In the genomic region with DNA sequence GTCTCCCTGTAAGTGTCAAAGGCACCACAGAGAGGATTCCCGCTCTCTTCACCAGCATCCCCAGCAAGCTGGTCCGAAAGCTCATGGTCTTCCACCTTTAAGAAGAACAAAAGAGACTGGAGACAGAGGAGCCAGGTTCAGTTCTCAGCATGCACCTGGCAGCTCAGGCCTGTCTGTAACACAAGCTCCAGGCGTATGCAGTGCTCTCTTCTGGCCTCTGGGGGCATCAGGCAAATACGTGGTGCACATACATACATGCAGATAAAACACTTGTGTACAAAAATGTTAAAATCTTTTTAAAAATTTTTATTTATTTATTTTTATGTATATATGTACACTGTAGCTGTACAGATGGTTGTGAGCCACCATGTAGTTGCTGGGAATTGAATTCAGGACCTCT, we compare ENCODE assay signal across 24 mouse cellular contexts. TPM values are rescaled to one million over a fixed set of nuclear protein-coding genes. Genes with fewer than 3 reads are reported as not detected.
DNase-seq lines count a peak whose midpoint lies in the region; ATAC-seq and TF ChIP-seq lines count a peak whose summit lies in the region.
"Had no signal": no experiment of that assay in that cellular context is flagged by ENCODE, and none has a peak within 500 bp of the region (broad histone marks: within the 10 kb centered on the region; RNA-seq: fewer than 3 reads in every experiment).

No protein-coding gene starts in this region.

- H3K27ac ChIP-seq in left cerebral cortex, adult 2 months: no peak overlapping the region
- no peak overlapping the region for H3K27ac ChIP-seq in lung, postnatal 0 days (ENCODE audit: low read length)
- H3K27ac ChIP-seq: embryonic facial prominence, embryonic 10.5 days; forebrain, embryonic 13.5 days; hindbrain, embryonic 14.5 days; midbrain, embryonic 12.5 days had no signal

- no peaks in the 10 kb centered on the region for H3K9me3 ChIP-seq in lung, postnatal 0 days (ENCODE audit: low read length)

- TF ChIP-seq EP300 in lung, postnatal 0 days (IDR thresholded peaks at IDR 0.05): no peak

- no peaks in the 10 kb centered on the region; the same call in 1 of the 2 replicates for H3K4me1 ChIP-seq in lung, postnatal 0 days (ENCODE audit: insufficient read depth, low read depth, low read length)
- H3K4me1 ChIP-seq: forebrain, embryonic 13.5 days; midbrain, embryonic 12.5 days had no signal

- no peak for ATAC-seq in CD4-positive, CD25-positive, alpha-beta regulatory T cell, adult 4 months
- no peak for ATAC-seq in lung, postnatal 0 days
- ATAC-seq: forebrain, embryonic 13.5 days had no signal

- intact Hi-C loops in left cerebral cortex, adult 2 months (cut with DNase I): no loop called here
- intact Hi-C loops in left cerebral cortex, postnatal 25 days (cut with DNase I): no loop called here

- no peak overlapping the region for H3K4me2 ChIP-seq in lung, postnatal 0 days (replicated peaks; ENCODE audit: low read depth, low read length)
- H3K4me2 ChIP-seq: forebrain, embryonic 13.5 days; heart, embryonic 11.5 days; hindbrain, embryonic 14.5 days; midbrain, embryonic 12.5 days had no signal

- H3K9ac ChIP-seq in lung, postnatal 0 days (replicated peaks; ENCODE audit: low read depth): no peak overlapping the region
- H3K9ac ChIP-seq: forebrain, embryonic 13.5 days; hindbrain, embryonic 14.5 days; midbrain, embryonic 12.5 days had no signal

- TF ChIP-seq CTCF in left cerebral cortex, adult 2 months (IDR thresholded peaks at IDR 0.05): peak; percentile 26
- TF ChIP-seq CTCF in lung, postnatal 0 days (IDR thresholded peaks at IDR 0.05): peak; percentile 29; the same call in 1 of the 2 replicates

- H3K36me3 ChIP-seq in lung, postnatal 0 days (ENCODE audit: insufficient read depth, low read length): 0 out of 2 replicates have a peak, but pooled peaks cover 6% of the 10 kb centered on the region
- peaks cover 3% of the 10 kb centered on the region for H3K36me3 ChIP-seq in splenic B cell, adult 2 months (ENCODE audit: control insufficient read depth, insufficient read depth, low read length, poor library complexity, severe bottlenecking)

- DNase-seq in CD4-positive, CD25-positive, alpha-beta regulatory T cell, adult 2 months (ENCODE audit: low read depth, low spot score): peak; percentile 25
- DNase-seq in left cerebral cortex, adult 2 months (ENCODE audit: extremely low spot score in 1 of 2, low spot score in 2 of 2): no peak
- DNase-seq in left cerebral cortex, postnatal 25 days (ENCODE audit: low spot score in 2 of 2): no peak
- DNase-seq in lung, postnatal 0 days (ENCODE audit: low spot score): no peak
- DNase-seq in lung, postnatal 14 days: no peak
- peak; percentile 8 for DNase-seq in splenic B cell, adult 2 months (ENCODE audit: low read depth, low spot score)
- no peak for DNase-seq in cerebellum, adult 11 months
- DNase-seq: adrenal gland, adult 8-10 months; cerebellum, adult 18-20 months; gastrocnemius, postnatal 36 days; heart, postnatal 14 days; kidney, adult 18-20 months; kidney, postnatal 4 days; layer of hippocampus, postnatal 36 days; right cerebral cortex, postnatal 4 days; thymus, postnatal 36 days had no signal

- H3K4me3 ChIP-seq in left cerebral cortex, adult 2 months: no peak overlapping the region
- H3K4me3 ChIP-seq in lung, postnatal 0 days (ENCODE audit: low read depth, low read length): no peak overlapping the region
- H3K4me3 ChIP-seq: embryonic facial prominence, embryonic 10.5 days; forebrain, embryonic 13.5 days; midbrain, embryonic 12.5 days had no signal

- no peaks in the 10 kb centered on the region for H3K27me3 ChIP-seq in lung, postnatal 0 days (replicated peaks; ENCODE audit: insufficient read depth, low read length)
- H3K27me3 ChIP-seq in splenic B cell, adult 2 months (ENCODE audit: control insufficient read depth, insufficient read depth, low read length, poor library complexity, severe bottlenecking): no peaks in the 10 kb centered on the region
- H3K27me3 ChIP-seq: forebrain, embryonic 13.5 days; midbrain, embryonic 12.5 days had no signal

- WGBS in lung, postnatal 0 days: 98% methylated on average over 4 of the region's 4 CpGs

RNA-seq across cellular contexts. Expression of a gene that starts 19.7 kb away (rescaled TPM):
- polyA plus RNA-seq in CD4-positive, CD25-positive, alpha-beta regulatory T cell, adult 4 months (2017; shearing (Covaris generic)): 1 to 10 TPM; 1.6 to 2.0 TPM
- 100 to 1,000 TPM; 133 to 134 TPM for total RNA-seq in left cerebral cortex, adult 2 months (2021)
- 100 to 1,000 TPM; 116 to 137 TPM for total RNA-seq in left cerebral cortex, postnatal 25 days (2021)
- 16.4 and 18.2 TPM in 2 replicates for polyA plus RNA-seq in lung, postnatal 0 days (2015; fragmentation: Nextera tagmentation; extraction: Ambion mirVana)

RNA-seq across cellular contexts. Expression of a gene that starts 31.1 kb away (rescaled TPM):
- polyA plus RNA-seq in CD4-positive, CD25-positive, alpha-beta regulatory T cell, adult 4 months (2017; shearing (Covaris generic)): 10 to 100 TPM; 41.4 to 59.3 TPM
- 10 to 100 TPM; 57.3 to 58.1 TPM for total RNA-seq in left cerebral cortex, adult 2 months (2021)
- 10 to 100 TPM; 64.8 to 65.6 TPM for total RNA-seq in left cerebral cortex, postnatal 25 days (2021)
- 95.7 and 100 TPM in 2 replicates for polyA plus RNA-seq in lung, postnatal 0 days (2015; fragmentation: Nextera tagmentation; extraction: Ambion mirVana)

RNA-seq across cellular contexts. Expression of a gene that starts 51.2 kb away (rescaled TPM):
- polyA plus RNA-seq in CD4-positive, CD25-positive, alpha-beta regulatory T cell, adult 4 months (2017; shearing (Covaris generic)): not detected
- total RNA-seq in left cerebral cortex, adult 2 months (2021): not detected
- not detected for total RNA-seq in left cerebral cortex, postnatal 25 days (2021)
- polyA plus RNA-seq in lung, postnatal 0 days (2015; fragmentation: Nextera tagmentation; extraction: Ambion mirVana): 0.70 and 0.79 TPM in 2 replicates
- total RNA-seq: adrenal gland, adult 8-10 months; gastrocnemius, postnatal 36 days; heart, postnatal 14 days; layer of hippocampus, postnatal 36 days; neutrophil, adult 5-6 weeks had no signal
- polyA plus RNA-seq: heart, embryonic 11.5 days; limb, embryonic 11.5 days had no signal

Comparison
In these comparisons a context has a peak if more than half of its experiments do, and no peak if none do; other contexts are left out.
1. DNase-seq: peak in CD4-positive, CD25-positive, alpha-beta regulatory T cell, adult 2 months (single experiment) and splenic B cell, adult 2 months (single experiment); none in left cerebral cortex, adult 2 months (0 of 2), left cerebral cortex, postnatal 25 days (0 of 2), lung, postnatal 0 days (single experiment), lung, postnatal 14 days (single experiment) and cerebellum, adult 11 months (single experiment).